Mouse (Mus musculus): ENCODE measurements at regions not wholly inside any gene's neighbourhood (a gene's known extent, or its start where the extent isn't known, plus 50 kb on each side); places are given as distances from the start of the nearest gene placed in this dataset.

DNA sequence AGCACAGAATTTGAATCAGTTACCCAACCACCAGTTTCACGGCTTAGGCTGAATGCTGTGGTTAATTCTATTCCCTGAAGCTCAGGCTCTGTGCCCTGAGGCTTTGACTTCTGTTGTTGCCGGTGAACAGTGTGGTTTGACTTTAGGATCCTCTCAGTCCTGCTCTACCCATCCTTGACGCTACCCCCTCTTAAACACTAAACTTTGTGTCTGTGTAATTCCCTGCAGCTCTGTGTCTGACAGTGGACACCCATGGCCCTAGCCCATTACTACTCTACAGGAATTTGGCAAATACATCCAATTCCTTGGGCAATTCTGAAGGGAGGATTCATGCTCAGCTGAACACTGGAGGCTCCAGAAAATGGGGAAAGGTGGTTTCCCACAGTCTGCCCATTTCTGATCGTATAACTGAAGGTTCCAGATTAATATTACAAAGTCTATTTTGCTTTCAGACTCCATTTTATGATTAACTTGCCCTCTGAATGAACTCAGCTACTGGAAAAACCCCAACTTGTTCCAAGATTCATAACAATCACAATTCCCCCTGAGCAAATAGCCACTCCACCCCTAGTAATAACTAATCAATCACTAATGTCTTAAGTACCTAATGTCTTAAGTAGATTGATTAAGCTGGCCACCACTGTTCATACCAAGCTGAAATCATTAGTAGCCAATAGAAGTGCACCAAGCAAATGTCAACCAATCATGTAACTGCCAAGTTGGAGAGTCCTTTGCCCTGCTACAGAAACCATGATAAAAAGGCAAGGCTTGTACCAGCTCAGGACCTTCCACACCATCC, 182.6 kb downstream of the Ice1 start:
- DNase-seq (ENCODE audit: low read depth, low spot score): no peak

DNA sequence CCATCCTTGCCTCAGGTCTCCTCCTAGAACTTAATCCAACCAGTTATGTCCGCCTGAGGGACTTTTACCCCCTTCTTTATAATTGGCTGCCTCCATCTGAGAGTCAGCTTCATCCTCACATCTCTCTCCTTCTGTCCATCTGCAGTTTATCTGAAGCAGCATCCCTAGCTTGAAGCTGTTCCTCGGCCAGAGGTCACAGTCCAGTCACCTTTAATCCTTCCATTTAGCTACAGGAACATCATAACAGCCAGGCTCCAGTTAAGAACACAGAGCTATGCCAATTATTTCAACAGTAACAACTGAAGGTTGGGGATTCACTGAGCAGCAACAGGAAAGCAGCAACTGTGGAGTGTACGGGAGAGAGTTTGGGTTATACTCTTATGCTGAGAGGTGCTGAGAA, 179.0 kb downstream of the Ice1 start:
- no peak for DNase-seq (ENCODE audit: low read depth, low spot score)

DNA sequence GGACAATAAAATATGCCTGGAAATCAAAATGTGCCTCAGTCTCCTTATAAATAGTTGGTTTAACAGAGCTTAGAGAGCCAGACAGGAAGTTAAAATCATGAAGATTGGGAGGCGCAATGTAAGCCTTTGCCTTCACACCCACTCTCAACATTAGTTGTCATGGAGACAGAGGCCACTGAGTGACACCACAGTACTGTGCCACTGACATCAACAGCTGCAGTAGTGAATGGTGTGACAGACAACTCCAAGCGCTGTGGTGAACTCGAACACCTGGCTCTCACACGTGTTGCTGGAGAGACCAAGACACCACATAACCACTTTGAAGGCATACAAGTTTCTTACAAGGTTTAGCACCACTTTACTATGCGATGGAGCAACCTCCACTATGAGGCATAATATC, 172.4 kb downstream of the Ice1 start:
- DNase-seq (ENCODE audit: low read depth, low spot score): no peak

DNA sequence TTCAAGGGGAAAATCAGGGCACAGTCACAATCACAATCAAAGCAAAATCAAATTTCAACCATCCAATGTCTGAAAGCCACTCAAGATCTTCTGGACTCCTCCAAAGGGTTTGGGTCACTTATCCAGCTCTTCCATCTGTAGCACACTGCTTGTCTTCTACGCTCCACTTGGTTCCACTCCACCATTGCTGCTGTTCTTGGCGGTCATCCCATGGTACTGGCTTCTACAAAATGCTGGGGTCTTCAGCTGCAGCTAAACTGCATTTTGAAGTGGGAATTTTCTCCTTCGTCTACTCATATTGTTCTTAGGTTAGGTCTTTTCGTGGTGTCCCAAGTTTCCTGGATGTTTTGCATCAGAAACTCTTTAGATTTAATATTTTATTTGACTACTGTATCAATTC, 162.7 kb downstream of the Ice1 start:
- DNase-seq (ENCODE audit: low read depth, low spot score): no peak

DNA sequence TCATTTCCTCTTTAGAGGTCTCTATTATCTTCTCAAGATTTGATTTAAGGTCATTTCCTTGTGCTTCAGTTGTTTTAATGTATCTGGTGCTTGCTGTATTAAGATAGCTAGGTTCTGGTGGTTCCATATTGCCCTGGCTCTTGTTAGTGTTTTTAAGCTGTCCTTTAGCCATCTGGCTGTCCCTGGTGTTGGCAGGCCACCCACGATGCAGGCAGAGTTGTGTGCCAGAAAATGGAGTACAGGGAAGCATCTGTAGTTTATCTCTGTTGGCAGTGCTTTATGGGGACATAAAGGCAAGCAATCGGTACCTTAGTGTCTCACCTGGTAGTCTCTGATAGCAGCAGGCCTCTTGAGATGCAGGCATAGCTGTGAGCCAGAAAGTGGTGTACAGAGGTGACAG, 162.1 kb downstream of the Ice1 start:
- DNase-seq (ENCODE audit: low read depth, low spot score): no peak

DNA sequence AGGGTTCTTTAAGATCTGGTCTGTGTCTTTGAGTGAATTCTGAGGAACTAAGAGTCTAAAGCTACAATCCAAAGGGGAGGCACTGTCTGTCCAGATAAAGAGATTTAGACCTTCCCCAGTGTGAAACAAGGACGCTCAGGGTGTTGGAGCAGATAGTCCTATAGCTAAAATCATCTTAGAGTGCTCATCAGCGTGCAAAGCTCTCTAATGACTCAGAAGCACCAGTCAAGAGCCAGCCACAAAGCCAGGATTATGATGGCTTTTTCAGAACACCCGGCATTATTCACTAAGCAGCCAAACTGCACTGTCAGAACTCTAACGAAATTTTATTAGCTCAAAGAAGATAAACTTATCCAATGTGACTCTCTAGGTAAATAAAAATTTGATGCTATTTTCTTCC, 138.1 kb downstream of the Ice1 start:
- no peak for DNase-seq (ENCODE audit: low read depth, low spot score)

Data from ZHBTc4 (cell line).